Mouse (Mus musculus) MEL (cell line): ENCODE data around the gene Dennd4a. TPM values are rescaled to one million over a fixed set of nuclear protein-coding genes. Genes with fewer than 3 reads are reported as not detected.
"Not testable (repeated sequence)": the region's sequence is repeated elsewhere in the genome, so short reads cannot be mapped to it uniquely, and the experiment has no call there.

Source experiments
- DNase-seq: peaks from one replicate; pipeline ENCODE4 v3.0.0; 2011; ENCODE audit warnings: low read depth, low spot score
- H3K27ac ChIP-seq: 2 replicates; pipeline ENCODE4 v1.5.1; 2012; ENCODE audit warnings: low read depth, mild to moderate bottlenecking, control low read depth, low read length, moderate library complexity; ENCODE audit not compliant: control insufficient read depth
- H3K27me3 ChIP-seq, 2 experiments: fragments of 150-350 bp in 1 of 2; sonication (generic) in 1 of 2; 2 replicates each; pipeline ENCODE4 v1.6.1; 2012; ENCODE audit warnings: low read length in 2 of 2, mild to moderate bottlenecking in 2 of 2, improper control_type of control experiment in 1 of 2, moderate library complexity in 1 of 2; ENCODE audit not compliant: insufficient read depth in 2 of 2, control insufficient read depth in 1 of 2
- H3K36me3 ChIP-seq, 2 experiments: 2 replicates each; pipeline ENCODE4 v1.6.1; 2012 to 2014; ENCODE audit warnings: low read length in 2 of 2, improper control_type of control experiment in 1 of 2, inconsistent platforms in 1 of 2, mild to moderate bottlenecking in 1 of 2; ENCODE audit not compliant: insufficient read depth in 2 of 2, control insufficient read depth in 1 of 2
- H3K4me1 ChIP-seq, 2 experiments: fragments of 150-350 bp in 1 of 2; sonication (generic) in 1 of 2; 2 replicates each; pipeline ENCODE4 v1.6.1; 2012; ENCODE audit warnings: low read length in 2 of 2, improper control_type of control experiment in 1 of 2, mild to moderate bottlenecking in 1 of 2; ENCODE audit not compliant: insufficient read depth in 2 of 2, control insufficient read depth in 1 of 2
- H3K4me3 ChIP-seq, 2 experiments: fragments of 150-350 bp in 1 of 2; sonication (generic) in 1 of 2; 2 replicates each; pipeline ENCODE4 v1.5.1; 2012; ENCODE audit warnings: low read depth in 2 of 2, low read length in 2 of 2, mild to moderate bottlenecking in 2 of 2, moderate library complexity in 2 of 2, control low read depth in 1 of 2, improper control_type of control experiment in 1 of 2; ENCODE audit not compliant: control insufficient read depth in 1 of 2, insufficient read depth in 1 of 2
- H3K79me2 ChIP-seq: 2 replicates; pipeline ENCODE4 v1.6.1; 2012; ENCODE audit warnings: mild to moderate bottlenecking, low read length, moderate library complexity; ENCODE audit not compliant: control insufficient read depth, poor library complexity, insufficient read depth
- H3K9ac ChIP-seq: 2 replicates; pipeline ENCODE4 v1.6.1; 2012; ENCODE audit warnings: low read depth, mild to moderate bottlenecking, control low read depth, low read length, moderate library complexity; ENCODE audit not compliant: control insufficient read depth, poor library complexity, severe bottlenecking
- H3K9me3 ChIP-seq: fragments of 150-350 bp; sonication (generic); replicated peaks from 2 replicates; pipeline ENCODE4 v1.6.1; 2012; ENCODE audit warnings: mild to moderate bottlenecking, low read length, improper control_type of control experiment, moderate library complexity; ENCODE audit not compliant: insufficient read depth
- BHLHE40 ChIP-seq: IDR thresholded peaks from 2 replicates; pipeline ENCODE4 v1.6.1; 2012; ENCODE audit warnings: low read depth, mild to moderate bottlenecking, inconsistent platforms, low read length, improper control_type of control experiment, borderline replicate concordance
- CHD1 ChIP-seq: IDR thresholded peaks from 2 replicates; pipeline ENCODE4 v1.6.1; 2012; ENCODE audit warnings: low read depth, mild to moderate bottlenecking, inconsistent platforms, low read length, improper control_type of control experiment
- CHD2 ChIP-seq: IDR thresholded peaks from 2 replicates; pipeline ENCODE4 v1.6.1; 2011; ENCODE audit warnings: low read length, improper control_type of control experiment
- CTCF ChIP-seq, 3 experiments: IDR thresholded peaks in 2 of 3; conservative IDR thresholded peaks in 1 of 3; 2 replicates each; pipeline ENCODE4 v1.5.1; 2011 to 2012; ENCODE audit warnings: low read length in 3 of 3, low read depth in 2 of 3, mild to moderate bottlenecking in 2 of 3, improper control_type of control experiment in 1 of 3, inconsistent platforms in 1 of 3, mixed read lengths in 1 of 3, moderate library complexity in 1 of 3; ENCODE audit not compliant: control insufficient read depth in 1 of 3, insufficient read depth in 1 of 3, poor library complexity in 1 of 3, severe bottlenecking in 1 of 3
- E2F4 ChIP-seq: IDR thresholded peaks from 2 replicates; pipeline ENCODE4 v1.6.1; 2011; ENCODE audit warnings: low read depth, low read length, improper control_type of control experiment, borderline replicate concordance
- ELF1 ChIP-seq: IDR thresholded peaks from 2 replicates; pipeline ENCODE4 v1.6.1; 2014; ENCODE audit warnings: low read depth, mild to moderate bottlenecking, inconsistent platforms, low read length, improper control_type of control experiment, moderate library complexity
- EP300 ChIP-seq, 2 experiments: IDR thresholded peaks; 2 replicates each; pipeline ENCODE4 v1.6.1; 2011; ENCODE audit warnings: improper control_type of control experiment in 2 of 2, low read length in 2 of 2, low read depth in 1 of 2, mild to moderate bottlenecking in 1 of 2
- ETS1 ChIP-seq: IDR thresholded peaks from 2 replicates; pipeline ENCODE4 v1.6.1; 2012; ENCODE audit warnings: low read depth, mild to moderate bottlenecking, inconsistent platforms, low read length, improper control_type of control experiment, moderate library complexity
- GABPA ChIP-seq: IDR thresholded peaks from 2 replicates; pipeline ENCODE4 v1.6.1; 2012; ENCODE audit warnings: low read depth, mild to moderate bottlenecking, inconsistent platforms, low read length, improper control_type of control experiment, moderate library complexity
- JUND ChIP-seq: IDR thresholded peaks from 2 replicates; pipeline ENCODE4 v1.6.1; 2011; ENCODE audit warnings: low read depth, mild to moderate bottlenecking, improper control_type of control experiment, low read length
- KAT2A ChIP-seq: conservative IDR thresholded peaks from 2 replicates; pipeline ENCODE4 v1.6.1; 2012; ENCODE audit warnings: low read depth, low read length, improper control_type of control experiment, inconsistent platforms
- MAFK ChIP-seq: IDR thresholded peaks from 2 replicates; pipeline ENCODE4 v1.6.1; 2011; ENCODE audit warnings: low read depth, mild to moderate bottlenecking, low read length, improper control_type of control experiment, borderline replicate concordance
- MAX ChIP-seq: IDR thresholded peaks from 2 replicates; pipeline ENCODE4 v1.6.1; 2011; ENCODE audit warnings: low read length, improper control_type of control experiment
- MAZ ChIP-seq: IDR thresholded peaks from 2 replicates; pipeline ENCODE4 v1.6.1; 2012; ENCODE audit warnings: low read depth, mild to moderate bottlenecking, inconsistent platforms, low read length, improper control_type of control experiment
- MYB ChIP-seq: IDR thresholded peaks from 2 replicates; pipeline ENCODE4 v1.6.1; 2011; ENCODE audit warnings: mild to moderate bottlenecking, low read depth, low read length, improper control_type of control experiment
- NELFE ChIP-seq: IDR thresholded peaks from 2 replicates; pipeline ENCODE4 v1.6.1; 2011; ENCODE audit warnings: low read depth, low read length, improper control_type of control experiment
- POLR2A ChIP-seq, 2 experiments: IDR thresholded peaks; 2 replicates each; pipeline ENCODE4 v1.6.1; 2011 to 2012; ENCODE audit warnings: low read length in 2 of 2, mild to moderate bottlenecking in 2 of 2, control low read depth in 1 of 2, improper control_type of control experiment in 1 of 2, low read depth in 1 of 2, moderate library complexity in 1 of 2; ENCODE audit not compliant: control insufficient read depth in 1 of 2, insufficient read depth in 1 of 2, poor library complexity in 1 of 2
- POLR2AphosphoS2 ChIP-seq: IDR thresholded peaks from 2 replicates; pipeline ENCODE4 v1.6.1; 2011; ENCODE audit warnings: low read length, improper control_type of control experiment
- POLR2AphosphoS5 ChIP-seq: IDR thresholded peaks from 2 replicates; pipeline ENCODE4 v1.6.1; 2012; ENCODE audit warnings: low read depth, borderline replicate concordance, mild to moderate bottlenecking, inconsistent platforms, low read length, moderate library complexity, mixed read lengths
- RAD21 ChIP-seq: IDR thresholded peaks from 2 replicates; pipeline ENCODE4 v1.6.1; 2011; ENCODE audit warnings: mild to moderate bottlenecking, low read depth, low read length, improper control_type of control experiment
- SIN3A ChIP-seq: IDR thresholded peaks from 2 replicates; pipeline ENCODE4 v1.6.1; 2012; ENCODE audit warnings: low read length, improper control_type of control experiment, inconsistent platforms
- SMC3 ChIP-seq: IDR thresholded peaks from 2 replicates; pipeline ENCODE4 v1.6.1; 2011; ENCODE audit warnings: low read depth, low read length, improper control_type of control experiment
- TAL1 ChIP-seq: IDR thresholded peaks from 2 replicates; pipeline ENCODE4 v1.6.1; 2012; ENCODE audit warnings: mild to moderate bottlenecking, inconsistent platforms, low read length, moderate library complexity, mixed read lengths
- TBP ChIP-seq: IDR thresholded peaks from 2 replicates; pipeline ENCODE4 v1.8.0; 2011; ENCODE audit warnings: low read depth, low read length, improper control_type of control experiment
- TCF12 ChIP-seq: IDR thresholded peaks from 2 replicates; pipeline ENCODE4 v1.6.1; 2014; ENCODE audit warnings: low read depth, mild to moderate bottlenecking, inconsistent platforms, low read length, improper control_type of control experiment, moderate library complexity
- UBTF ChIP-seq: IDR thresholded peaks from 2 replicates; pipeline ENCODE4 v1.6.1; 2012; ENCODE audit warnings: low read depth, mild to moderate bottlenecking, inconsistent platforms, low read length, improper control_type of control experiment, moderate library complexity, borderline replicate concordance; ENCODE audit not compliant: insufficient read depth
- USF1 ChIP-seq: IDR thresholded peaks from 2 replicates; pipeline ENCODE4 v1.6.1; 2014; ENCODE audit warnings: low read depth, mild to moderate bottlenecking, inconsistent platforms, low read length, improper control_type of control experiment, moderate library complexity
- ZC3H11A ChIP-seq: IDR thresholded peaks from 2 replicates; pipeline ENCODE4 v1.6.1; 2012; ENCODE audit warnings: low read depth, mild to moderate bottlenecking, inconsistent platforms, low read length, improper control_type of control experiment
- ZMIZ1 ChIP-seq: IDR thresholded peaks from 2 replicates; pipeline ENCODE4 v1.6.1; 2012; ENCODE audit warnings: low read depth, mild to moderate bottlenecking, inconsistent platforms, low read length, improper control_type of control experiment, moderate library complexity
- polyA plus RNA-seq, 2 experiments: library from polyadenylated mRNA; stranded (reverse) in 1 of 2; unstranded in 1 of 2; fragments of >175 nt in 1 of 2; fragments of >200 nt in 1 of 2; gene quantifications; 2 replicates each; pipeline versions ENCODE4 v1.2.1 to v1.2.4; 2012; ENCODE audit warnings: low replicate concordance in 2 of 2, low read depth in 1 of 2; ENCODE audit not compliant: insufficient read length in 2 of 2, insufficient read depth in 1 of 2, missing spikeins in 1 of 2
- total RNA-seq: library from RNA; depleted of rRNA; stranded (reverse); fragments of 300-350 nt; gene quantifications from 2 replicates; pipeline ENCODE4 v1.2.3, GENCODE M21; 2012

The Dennd4a gene
- total and polyA plus RNA-seq, 3 experiments, result 7.7 to 74.8 (median 24.9) TPM

GRCm38 (mm10) chr9:64814273-64814672 lies 3.1 kb downstream of the Dennd4a start (continued):
- TF ChIP-seq POLR2AphosphoS2 (no peak), ETS1 (0 out of 2 replicates have a peak, but pooled peaks have one; percentile 18), POLR2A (IDR thresholded peaks at IDR 0.05; ENCODE audit: control insufficient read depth in 1 of 2, insufficient read depth in 1 of 2, low read depth in 1 of 2, low read length in 2 of 2, poor library complexity in 1 of 2) (no peak)

GRCm38 (mm10) chr9:64819686-64820085 lies 8.5 kb downstream of the Dennd4a start:
- Histone ChIP-seq H3K36me3 (peaks cover 0 to 53% of the 10 kb centered on the region in 2 experiments; a peak in 2 of 4 replicates), H3K79me2 (peaks cover 42% of the 10 kb centered on the region), H3K4me1 (peaks cover 24 to 50% of the 10 kb centered on the region in 2 experiments)
- not testable (repeated sequence) for H3K4me3 ChIP-seq, DNase-seq, H3K27me3 ChIP-seq, H3K9me3 ChIP-seq, H3K27ac ChIP-seq, H3K9ac ChIP-seq

GRCm38 (mm10) chr9:64820086-64820795 lies 9.1 kb downstream of the Dennd4a start:
- Histone ChIP-seq H3K4me1 (peaks cover 29 to 50% of the 10 kb centered on the region in 2 experiments), H3K79me2 (peaks cover 44% of the 10 kb centered on the region), H3K9me3 (no peaks in the 10 kb centered on the region), H3K27ac (no peak overlapping the region; the same call in 1 of the 2 replicates), H3K9ac (no peak overlapping the region), H3K4me3 (no peak overlapping the region), H3K27me3 (no peaks in the 10 kb centered on the region), H3K36me3 (peaks cover 0 to 57% of the 10 kb centered on the region in 2 experiments; a peak in 2 of 4 replicates)
- DNase-seq, result peak; percentile 51
- TF ChIP-seq ZMIZ1 (no peak), TAL1 (no peak), SIN3A (no peak), GABPA (no peak), POLR2A (IDR thresholded peaks at IDR 0.05; ENCODE audit: control insufficient read depth in 1 of 2, insufficient read depth in 1 of 2, low read depth in 1 of 2, low read length in 2 of 2, poor library complexity in 1 of 2) (no peak), POLR2AphosphoS2 (no peak), EP300 (IDR thresholded peaks at IDR 0.05; ENCODE audit: low read depth in 1 of 2, low read length in 2 of 2) (peak in 1 of 2 experiments; percentile 38; a peak in 2 of 4 replicates), ETS1 (no peak), ELF1 (0 out of 2 replicates have a peak, but pooled peaks have one; percentile 25), JUND (no peak), CHD1 (0 out of 2 replicates have a peak, but pooled peaks have one; percentile 6), NELFE (no peak), UBTF (no peak), MYB (no peak), POLR2AphosphoS5 (no peak), MAFK (no peak), E2F4 (no peak), MAX (no peak), SMC3 (no peak), MAZ (no peak), ZC3H11A (no peak), USF1 (no peak), TBP (no peak), TCF12 (no peak), CHD2 (no peak), KAT2A (no peak), RAD21 (no peak), BHLHE40 (no peak), CTCF (IDR thresholded peaks at IDR 0.05 in 2 of 3, conservative IDR thresholded peaks at IDR 0.05 in 1 of 3; ENCODE audit: control insufficient read depth in 1 of 3, insufficient read depth in 1 of 3, low read depth in 2 of 3, low read length in 3 of 3, poor library complexity in 1 of 3, severe bottlenecking in 1 of 3) (no peak)
